Mouse (Mus musculus) lung, embryonic 15.5 days (tissue): ENCODE data around the gene Ska3. TPM values are rescaled to one million over a fixed set of nuclear protein-coding genes. Genes with fewer than 3 reads are reported as not detected.

Experiments
- ATAC-seq: fragments of 200-750 bp; cut with Nextera tagmentation; 2 replicates; pipeline ENCODE4 v1.8.0; 2017; ENCODE audit warnings: moderate number of reproducible peaks, borderline replicate concordance; ENCODE audit not compliant: low FRiP score, low TSS enrichment; ENCODE audit errors: extremely low read depth
- H3K27ac ChIP-seq: fragments of 300-500 bp; sonication (generic); 2 replicates; pipeline ENCODE4 v1.5.1; 2015; ENCODE audit warnings: moderate library complexity, mild to moderate bottlenecking, inconsistent platforms
- H3K27me3 ChIP-seq: fragments of 300-500 bp; sonication (generic); 2 replicates; pipeline ENCODE4 v1.6.1; 2015; ENCODE audit warnings: inconsistent platforms
- H3K36me3 ChIP-seq: fragments of 300-500 bp; sonication (generic); 2 replicates; pipeline ENCODE4 v1.6.1; 2015; ENCODE audit warnings: inconsistent platforms
- H3K4me1 ChIP-seq: fragments of 300-500 bp; sonication (generic); 2 replicates; pipeline ENCODE4 v1.6.1; 2015; ENCODE audit warnings: inconsistent platforms
- H3K4me2 ChIP-seq: fragments of 300-500 bp; sonication (generic); 2 replicates; pipeline ENCODE4 v1.6.1; 2015; ENCODE audit warnings: inconsistent platforms, mild to moderate bottlenecking, moderate library complexity
- H3K4me3 ChIP-seq: fragments of 300-500 bp; sonication (generic); 2 replicates; pipeline ENCODE4 v1.5.1; 2015; ENCODE audit warnings: mild to moderate bottlenecking, inconsistent platforms
- H3K9ac ChIP-seq: fragments of 300-500 bp; sonication (generic); 2 replicates; pipeline ENCODE4 v1.6.1; 2015; ENCODE audit warnings: inconsistent platforms
- H3K9me3 ChIP-seq: fragments of 300-500 bp; sonication (generic); 2 replicates; pipeline ENCODE4 v1.6.1; 2016; ENCODE audit warnings: inconsistent platforms
- WGBS: fragments of 180-500 bp; shearing (Covaris S2); methylation state at CpG from one replicate; pipeline ENCODE4 v1.1.7; 2015; 5-methylcytosine and 5-hydroxymethylcytosine counted together
- microRNA-seq: library from miRNA; unstranded; fragments of <30 nt; microRNA quantifications from one replicate; pipeline ENCODE4, GENCODE M21; 2016
- polyA plus RNA-seq: library from polyadenylated mRNA; unstranded; fragments of >200 nt; fragmentation: Nextera tagmentation; extraction: Ambion mirVana; gene quantifications from 2 replicates; pipeline ENCODE4 v1.2.1, GENCODE M21; 2015

The Ska3 gene
- polyA plus RNA-seq, 1 experiment from 2014 or later: 46.9 TPM

DNA sequence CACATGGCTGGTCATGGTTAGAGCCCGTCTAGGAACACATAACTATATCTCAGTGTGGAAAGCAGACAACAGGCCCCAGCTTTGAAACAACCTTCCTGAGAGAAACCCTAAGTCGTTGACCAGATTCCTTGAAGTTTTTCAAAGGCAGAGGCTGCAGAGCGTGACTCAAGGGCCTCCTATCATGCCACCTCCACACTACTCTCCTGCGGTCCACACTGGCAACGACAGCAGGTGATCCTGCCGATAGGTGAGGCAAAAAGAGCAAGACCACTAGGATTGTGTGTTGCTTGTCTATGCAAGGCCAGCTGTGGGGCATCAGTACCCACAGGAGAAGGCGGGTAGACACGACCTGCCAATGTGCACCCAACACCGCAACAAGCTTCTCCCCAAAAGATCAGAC is 36.2 kb downstream of the Ska3 start:
- Histone ChIP-seq H3K9ac (no peak overlapping the region), H3K36me3 (no peaks in the 10 kb centered on the region), H3K4me2 (no peak overlapping the region), H3K27me3 (no peaks in the 10 kb centered on the region), H3K9me3 (no peaks in the 10 kb centered on the region), H3K4me3 (no peak overlapping the region), H3K27ac (no peak overlapping the region), H3K4me1 (no peaks in the 10 kb centered on the region)
- 83% methylated on average over 9 of the region's 9 CpGs for WGBS
- ATAC-seq: no peak

GRCm38 (mm10) chr14:57789311-57789710 is 36.7 kb downstream of the Ska3 start:
- ATAC-seq: no peak
- 69% methylated on average over 2 of the region's 2 CpGs for WGBS

DNA sequence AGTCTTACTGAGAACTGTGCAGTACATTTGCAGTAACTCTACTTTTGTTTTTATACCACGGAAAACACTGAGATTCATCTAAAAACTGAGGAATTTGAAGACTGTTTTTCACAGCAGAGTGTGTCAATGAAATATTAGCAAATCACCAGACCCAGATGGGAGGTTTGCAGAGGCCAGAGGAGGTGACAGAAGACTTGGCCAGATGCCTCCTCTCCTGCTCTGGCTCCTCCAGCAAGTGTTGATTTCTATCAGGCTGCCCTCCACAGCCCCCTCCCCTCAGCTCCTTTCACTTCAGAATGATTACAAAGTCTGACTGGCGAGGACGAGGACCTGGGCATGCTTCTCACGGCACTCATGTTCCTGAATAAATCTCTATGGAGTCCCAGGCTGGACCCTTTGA is 38.6 kb downstream of the Ska3 start:
- WGBS: 32% methylated on average over 4 of the region's 4 CpGs
- H3K27ac ChIP-seq: no peak overlapping the region
- no peaks in the 10 kb centered on the region for H3K4me1 ChIP-seq
- no peak for ATAC-seq
- no peak overlapping the region for H3K4me2 ChIP-seq
- no peak overlapping the region for H3K9ac ChIP-seq
- no peaks in the 10 kb centered on the region for H3K36me3 ChIP-seq
- no peaks in the 10 kb centered on the region for H3K27me3 ChIP-seq
- no peak overlapping the region for H3K4me3 ChIP-seq
- H3K9me3 ChIP-seq: no peaks in the 10 kb centered on the region

More at GRCm38 (mm10) chr14:57789311-57789710, 36.7 kb downstream of the Ska3 start:
- Histone ChIP-seq H3K36me3 (no peaks in the 10 kb centered on the region), H3K27ac (no peak overlapping the region), H3K4me2 (no peak overlapping the region), H3K9me3 (no peaks in the 10 kb centered on the region), H3K4me1 (no peaks in the 10 kb centered on the region), H3K9ac (no peak overlapping the region), H3K27me3 (no peaks in the 10 kb centered on the region), H3K4me3 (no peak overlapping the region)

DNA sequence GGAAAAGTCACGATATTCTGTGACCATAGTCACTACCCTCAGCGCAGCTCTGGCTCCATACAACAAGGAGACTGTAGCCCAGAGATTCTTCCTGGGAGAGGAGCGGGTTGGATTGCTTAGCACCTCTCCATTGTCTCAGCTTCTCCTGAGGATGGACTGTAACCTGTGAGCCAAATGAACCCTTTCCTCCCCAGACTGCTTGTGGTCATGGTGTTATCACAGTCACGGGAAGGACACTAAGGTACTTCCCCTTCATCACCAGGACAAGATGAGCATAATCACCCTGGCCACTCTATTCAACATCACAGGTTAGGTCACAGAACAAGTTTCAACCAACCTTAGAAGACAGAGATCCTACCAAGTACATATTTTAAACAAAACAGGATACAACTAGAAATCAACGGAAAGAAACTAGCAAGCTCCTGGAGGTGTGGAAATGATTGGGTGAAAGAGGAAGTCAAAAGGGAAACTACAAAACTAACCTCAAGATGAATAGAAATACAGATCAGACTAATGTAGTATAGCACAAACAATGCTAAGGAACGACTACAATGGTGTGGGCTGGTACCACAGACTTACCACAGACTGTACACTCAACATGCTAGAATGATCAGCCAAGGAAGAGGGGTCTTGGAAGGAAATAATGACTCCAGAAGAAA is 53.7 kb downstream of the Ska3 start:
- WGBS: 76% methylated on average over 6 of the region's 6 CpGs
- H3K27me3 ChIP-seq: no peaks in the 10 kb centered on the region
- H3K27ac ChIP-seq: no peak overlapping the region
- H3K36me3 ChIP-seq: no peaks in the 10 kb centered on the region
- no peaks in the 10 kb centered on the region for H3K4me1 ChIP-seq
- H3K4me2 ChIP-seq: no peak overlapping the region
- H3K9ac ChIP-seq: no peak overlapping the region
- H3K9me3 ChIP-seq: no peaks in the 10 kb centered on the region
- no peak overlapping the region for H3K4me3 ChIP-seq
- ATAC-seq: no peak

DNA sequence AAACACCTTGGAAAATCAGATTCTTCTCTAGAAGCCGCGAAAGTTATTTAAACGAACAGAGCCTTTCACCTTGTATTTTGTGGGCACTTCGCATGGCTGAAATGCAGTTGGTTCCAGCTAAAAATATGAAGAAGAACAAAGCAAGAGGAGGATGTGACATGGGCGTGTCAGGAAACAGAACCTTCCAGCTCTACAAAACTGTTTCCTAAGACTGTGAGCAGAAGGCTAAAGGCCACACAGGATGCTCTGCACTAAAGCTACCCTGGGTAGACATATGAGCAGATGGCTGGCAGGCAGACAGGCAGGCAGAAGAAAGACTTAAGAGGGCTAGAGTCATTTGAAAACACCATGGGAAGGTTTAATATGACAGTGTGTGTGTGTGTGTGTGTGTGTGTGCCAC is 56.9 kb downstream of the Ska3 start:
- no peaks in the 10 kb centered on the region for H3K9me3 ChIP-seq
- no peak overlapping the region for H3K4me2 ChIP-seq
- H3K27me3 ChIP-seq: no peaks in the 10 kb centered on the region
- no peak overlapping the region for H3K9ac ChIP-seq
- no peak for ATAC-seq
- H3K4me1 ChIP-seq: no peaks in the 10 kb centered on the region
- 82% methylated on average over 5 of the region's 5 CpGs for WGBS
- H3K4me3 ChIP-seq: no peak overlapping the region
- H3K36me3 ChIP-seq: no peaks in the 10 kb centered on the region
- H3K27ac ChIP-seq: no peak overlapping the region

DNA sequence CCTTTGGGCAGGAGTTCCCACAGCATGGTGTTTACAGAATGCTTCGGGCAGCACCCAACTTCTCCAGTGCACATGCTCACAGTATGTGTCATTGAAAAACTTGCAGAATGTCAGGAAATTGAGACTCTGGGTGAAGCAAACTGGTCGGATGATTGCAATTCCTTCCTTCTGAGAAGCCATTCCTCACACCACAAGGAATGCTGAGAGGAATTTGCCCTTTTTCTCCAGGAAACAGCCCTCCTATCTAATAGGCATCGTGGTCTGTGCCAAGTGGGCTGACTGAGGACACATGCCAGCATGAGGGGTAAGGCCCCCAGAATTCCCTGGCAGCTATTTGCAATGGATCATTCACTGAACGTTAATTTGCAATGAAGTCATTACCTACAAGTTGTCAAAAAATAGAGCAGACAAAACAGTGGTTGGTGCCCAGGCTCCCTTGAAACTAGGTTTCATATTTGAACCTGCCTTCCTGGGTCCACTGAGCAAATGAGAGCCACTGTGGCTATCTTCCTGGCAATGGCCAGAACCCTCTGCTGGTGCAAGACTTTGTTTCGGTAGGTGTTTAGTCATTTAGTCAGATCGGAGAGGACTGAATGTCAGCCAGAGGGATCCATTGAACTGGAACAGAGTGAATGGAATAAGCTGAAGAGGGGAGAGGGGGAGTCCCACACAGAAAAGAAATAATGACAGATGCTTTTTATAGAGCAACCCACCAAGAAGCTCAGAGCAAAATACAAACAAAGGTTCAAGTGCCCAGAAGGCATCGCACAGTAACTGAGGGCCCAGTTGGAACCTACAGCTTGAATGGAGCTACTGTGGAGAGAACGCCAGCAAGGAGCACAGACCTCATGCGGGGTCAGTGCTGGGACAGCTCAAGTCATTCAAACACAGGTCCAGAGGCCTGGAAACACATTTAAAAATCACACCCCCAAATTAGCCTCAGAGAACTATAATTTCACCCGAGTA is 65.3 kb downstream of the Ska3 start:
- H3K36me3 ChIP-seq: no peaks in the 10 kb centered on the region
- peak overlapping the region; percentile 1; the same call in 1 of the 2 replicates for H3K27ac ChIP-seq
- no peak overlapping the region for H3K9ac ChIP-seq
- H3K4me3 ChIP-seq: no peak overlapping the region
- H3K4me1 ChIP-seq: no peaks in the 10 kb centered on the region
- 50% methylated on average over 10 of the region's 10 CpGs for WGBS
- H3K4me2 ChIP-seq: no peak overlapping the region
- no peaks in the 10 kb centered on the region for H3K9me3 ChIP-seq
- no peaks in the 10 kb centered on the region for H3K27me3 ChIP-seq
- ATAC-seq: no peak

DNA sequence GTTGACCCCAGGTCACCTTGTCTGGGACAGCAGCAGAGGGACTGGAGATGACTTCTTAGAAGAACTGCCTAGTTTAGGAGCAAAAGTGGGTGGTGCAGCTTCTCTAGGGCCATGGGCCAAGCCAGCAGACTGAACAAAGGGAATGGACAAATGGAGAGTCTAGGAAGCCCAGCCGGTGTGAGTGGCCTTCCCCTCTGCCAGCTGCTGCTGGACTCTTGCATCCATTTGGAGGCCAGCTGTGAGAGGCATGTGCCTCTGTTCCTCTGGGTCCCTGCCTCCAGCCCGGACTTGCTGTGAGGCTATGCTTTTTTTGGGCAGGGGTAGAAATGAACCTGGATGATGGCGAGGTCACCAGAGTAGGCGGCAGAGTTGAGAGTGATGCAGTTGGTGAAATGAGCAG is 67.7 kb downstream of the Ska3 start, which contains the start of gene Lats2:
Gene Lats2, minus strand, starts transcription at position 152 of the 400 bp plus-strand sequence.
- Histone ChIP-seq H3K9me3 (no peaks in the 10 kb centered on the region), H3K27me3 (no peaks in the 10 kb centered on the region), H3K4me1 (peaks cover 8% of the 10 kb centered on the region; the same call in 1 of the 2 replicates), H3K27ac (no peak within 1 kb of the TSS), H3K4me3 (no peak within 1 kb of the TSS), H3K36me3 (no peaks in the 10 kb centered on the region), H3K4me2 (no peak within 1 kb of the TSS), H3K9ac (no peak within 1 kb of the TSS)
- no peak for ATAC-seq
- WGBS: 66% methylated on average over 4 of the region's 4 CpGs

Small RNA genes within 50 kb of the gene (microRNA-seq; reads per million reads assigned to microRNA genes)
- gene Mir3077: not detected

Other genes starting within 250 kb of the Ska3 start
- 21.4 and 23.4 TPM in 2 replicates for gene Xpo4, start 160.8 kb downstream of the Ska3 start, polyA plus RNA-seq
- not detected in 2 replicates for gene Gm49361, start 80.1 kb downstream of the Ska3 start, polyA plus RNA-seq
- 23.8 and 25.6 TPM in 2 replicates for gene Lats2, start 67.8 kb downstream of the Ska3 start, polyA plus RNA-seq
- gene Sap18, start 28.0 kb downstream of the Ska3 start, polyA plus RNA-seq: 23.0 and 24.5 TPM in 2 replicates
- 132 and 140 TPM in 2 replicates for gene Mrpl57, start within 50 bp of the Ska3 start, polyA plus RNA-seq
- 72.3 and 76.7 TPM in 2 replicates for gene Zdhhc20, start 64.1 kb upstream of the Ska3 start, polyA plus RNA-seq
- 82.5 and 85.6 TPM in 2 replicates for gene Micu2, start 173.1 kb upstream of the Ska3 start, polyA plus RNA-seq
- 8.2 and 8.7 TPM in 2 replicates for gene Fgf9, start 244.4 kb upstream of the Ska3 start, polyA plus RNA-seq